Mouse (Mus musculus): ENCODE results near the gene Rere. TPM values are rescaled to one million over a fixed set of nuclear protein-coding genes. Genes with fewer than 3 reads are reported as not detected.
A peak's percentile ranks its signal among the peaks of the same experiment; 100 is the strongest.

Gene Rere
- total and polyA plus RNA-seq, 3 experiments = 4.1 to 31.8 TPM; not detected in 1

DNA sequence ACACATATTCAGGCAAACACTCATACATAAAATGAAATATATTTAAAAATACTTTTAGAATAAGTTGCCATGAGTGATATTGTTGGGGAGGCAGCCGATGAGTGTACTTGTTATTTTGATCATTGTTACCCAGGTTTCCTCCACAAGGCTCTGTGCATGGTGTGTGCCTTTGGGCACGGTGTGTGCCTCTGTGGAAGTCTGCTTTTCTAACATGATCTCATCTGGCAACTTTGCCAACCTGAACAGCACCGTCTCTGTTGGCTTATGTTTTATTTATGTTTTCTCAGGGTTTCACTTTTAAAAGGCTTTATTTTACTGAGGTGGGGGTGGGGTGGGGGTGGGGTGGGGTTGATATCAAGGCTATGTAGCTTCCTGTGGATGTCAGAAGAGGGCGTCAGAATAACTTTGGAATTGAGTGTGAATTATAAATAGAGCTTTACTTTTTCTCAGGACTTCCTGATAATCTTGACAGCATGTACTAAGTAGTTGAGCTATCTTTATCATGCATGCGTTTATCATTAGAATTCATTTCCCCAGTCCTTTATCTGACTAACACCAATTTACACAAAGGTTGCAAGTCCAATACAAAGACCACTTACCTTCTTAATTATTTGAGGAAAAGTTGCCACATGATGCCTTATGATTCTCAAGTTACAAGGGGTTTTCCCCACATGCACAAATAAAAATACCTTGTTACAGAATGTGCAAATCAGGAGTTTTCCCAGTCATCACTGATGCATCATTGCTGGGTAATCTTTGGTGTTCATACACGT, 177.8 kb downstream of the Rere start:
- peak overlapping the region; percentile 28 to 47; a peak in 3 of 4 replicates for H3K4me3 ChIP-seq (ENCODE audit: control insufficient read depth in 1 of 2, insufficient read depth in 1 of 2, low read depth in 2 of 2, low read length in 2 of 2)
- H3K4me1 ChIP-seq (ENCODE audit: control insufficient read depth in 1 of 2, insufficient read depth in 2 of 2, low read length in 2 of 2) = peaks cover 47 to 58% of the 10 kb centered on the region in 2 experiments
- H3K36me3 ChIP-seq (ENCODE audit: control insufficient read depth in 1 of 2, insufficient read depth in 2 of 2, low read length in 2 of 2) = peaks cover 0 to 72% of the 10 kb centered on the region in 2 experiments; a peak in 2 of 4 replicates
- no peaks in the 10 kb centered on the region for H3K27me3 ChIP-seq (ENCODE audit: control insufficient read depth in 1 of 2, insufficient read depth in 2 of 2, low read length in 2 of 2)
- peak; percentile 62 for DNase-seq (ENCODE audit: low read depth, low spot score)
- H3K79me2 ChIP-seq (ENCODE audit: control insufficient read depth, insufficient read depth, low read length, poor library complexity) = peaks cover 7% of the 10 kb centered on the region
- H3K9me3 ChIP-seq (replicated peaks; ENCODE audit: insufficient read depth, low read length) = no peaks in the 10 kb centered on the region
- peak; percentile 92 for TF ChIP-seq TCF12 (IDR thresholded peaks at IDR 0.05; ENCODE audit: low read depth, low read length)
- TF ChIP-seq TAL1 (IDR thresholded peaks at IDR 0.05; ENCODE audit: low read length) = 0 out of 2 replicates have a peak, but pooled peaks have one; percentile 24
- TF ChIP-seq USF1 (IDR thresholded peaks at IDR 0.05; ENCODE audit: low read depth, low read length) = 0 out of 2 replicates have a peak, but pooled peaks have one; percentile 13
- TF ChIP-seq CHD2 (IDR thresholded peaks at IDR 0.05; ENCODE audit: low read length) = no peak
- TF ChIP-seq GATA1 (IDR thresholded peaks at IDR 0.05; ENCODE audit: low read depth, low read length) = peak; percentile 95
- no peak for TF ChIP-seq ELF1 (IDR thresholded peaks at IDR 0.05; ENCODE audit: low read depth, low read length)
- TF ChIP-seq SIN3A (IDR thresholded peaks at IDR 0.05; ENCODE audit: low read length) = 0 out of 2 replicates have a peak, but pooled peaks have one; percentile 35
- TF ChIP-seq MEF2A (IDR thresholded peaks at IDR 0.05; ENCODE audit: extremely low read depth, insufficient replicate concordance, low read depth, low read length, poor library complexity, severe bottlenecking) = peak; percentile 74; the same call in 1 of the 2 replicates
- peak; percentile 86 for TF ChIP-seq ETS1 (IDR thresholded peaks at IDR 0.05; ENCODE audit: low read depth, low read length)
- TF ChIP-seq RCOR1 (IDR thresholded peaks at IDR 0.05; ENCODE audit: low read depth, low read length) = peak; percentile 41; the same call in 1 of the 2 replicates
- peak; percentile 84 to 88 for TF ChIP-seq EP300 (IDR thresholded peaks at IDR 0.05; ENCODE audit: low read depth in 1 of 2, low read length in 2 of 2)
- peak overlapping the region; percentile 85 for H3K27ac ChIP-seq (ENCODE audit: control insufficient read depth, low read depth, low read length)
- peak overlapping the region; percentile 47; the same call in 1 of the 2 replicates for H3K9ac ChIP-seq (ENCODE audit: control insufficient read depth, low read depth, low read length, poor library complexity, severe bottlenecking)

DNA sequence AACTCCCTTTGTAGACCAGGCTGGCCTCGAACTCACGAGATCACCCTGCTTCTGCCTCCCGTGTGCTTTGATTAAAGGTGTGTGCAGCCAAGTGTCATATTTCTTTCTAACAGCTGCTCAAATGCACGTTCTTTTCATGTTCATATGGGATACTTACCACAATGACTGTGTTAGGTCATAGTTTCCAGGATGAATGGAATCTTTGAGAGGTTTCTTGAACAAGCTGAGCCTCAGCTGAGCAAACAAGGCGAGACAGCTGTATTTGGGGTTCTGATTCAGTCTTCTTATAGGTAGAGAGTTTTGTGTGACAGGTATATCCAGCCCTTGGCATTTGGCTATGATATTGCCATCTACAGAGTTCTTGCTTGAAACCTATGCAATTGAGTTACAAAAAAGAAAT, 179.0 kb downstream of the Rere start:
- H3K9ac ChIP-seq (ENCODE audit: control insufficient read depth, low read depth, low read length, poor library complexity, severe bottlenecking) = no peak overlapping the region

More for the DNA sequence above, 179.0 kb downstream of the Rere start:
- peaks cover 7% of the 10 kb centered on the region for H3K79me2 ChIP-seq (ENCODE audit: control insufficient read depth, insufficient read depth, low read length, poor library complexity)
- no peak for DNase-seq (ENCODE audit: low read depth, low spot score)
- TF ChIP-seq UBTF (IDR thresholded peaks at IDR 0.05; ENCODE audit: borderline replicate concordance, insufficient read depth, low read depth, low read length) = no peak
- no peak for TF ChIP-seq RCOR1 (IDR thresholded peaks at IDR 0.05; ENCODE audit: low read depth, low read length)
- no peak for TF ChIP-seq NELFE (IDR thresholded peaks at IDR 0.05; ENCODE audit: low read depth, low read length)
- H3K27ac ChIP-seq (ENCODE audit: control insufficient read depth, low read depth, low read length) = peak overlapping the region; percentile 71; the same call in 1 of the 2 replicates
- H3K27me3 ChIP-seq (ENCODE audit: control insufficient read depth in 1 of 2, insufficient read depth in 2 of 2, low read length in 2 of 2) = no peaks in the 10 kb centered on the region
- H3K4me3 ChIP-seq (ENCODE audit: control insufficient read depth in 1 of 2, insufficient read depth in 1 of 2, low read depth in 2 of 2, low read length in 2 of 2) = no peak overlapping the region
- H3K4me1 ChIP-seq (ENCODE audit: control insufficient read depth in 1 of 2, insufficient read depth in 2 of 2, low read length in 2 of 2) = peaks cover 43 to 47% of the 10 kb centered on the region in 2 experiments
- peaks cover 0 to 60% of the 10 kb centered on the region in 2 experiments; a peak in 2 of 4 replicates for H3K36me3 ChIP-seq (ENCODE audit: control insufficient read depth in 1 of 2, insufficient read depth in 2 of 2, low read length in 2 of 2)
- no peaks in the 10 kb centered on the region for H3K9me3 ChIP-seq (replicated peaks; ENCODE audit: insufficient read depth, low read length)

All from MEL (cell line).